Mouse (Mus musculus) left cerebral cortex, postnatal 4 days (tissue): Measurements from ENCODE around the gene Scn11a. TPM values are rescaled to one million over a fixed set of nuclear protein-coding genes. Genes with fewer than 3 reads are reported as not detected.

Experiments
- DNase-seq: peaks from one replicate; pipeline ENCODE4 v3.0.0-alpha.2; 2022
- intact Hi-C: fragments of 180-260 bp; cut with DNase I; formaldehyde crosslinking; loops from one replicate; pipeline ENCODE4 v1.15.1; 2025
- total RNA-seq, 2 experiments: library from RNA; stranded (reverse); gene quantifications; 2 replicates each; pipeline ENCODE4 v1.2.3; 2021

Scn11a gene
- under 1 TPM; 0.24 to 0.38 TPM for total RNA-seq

DNA sequence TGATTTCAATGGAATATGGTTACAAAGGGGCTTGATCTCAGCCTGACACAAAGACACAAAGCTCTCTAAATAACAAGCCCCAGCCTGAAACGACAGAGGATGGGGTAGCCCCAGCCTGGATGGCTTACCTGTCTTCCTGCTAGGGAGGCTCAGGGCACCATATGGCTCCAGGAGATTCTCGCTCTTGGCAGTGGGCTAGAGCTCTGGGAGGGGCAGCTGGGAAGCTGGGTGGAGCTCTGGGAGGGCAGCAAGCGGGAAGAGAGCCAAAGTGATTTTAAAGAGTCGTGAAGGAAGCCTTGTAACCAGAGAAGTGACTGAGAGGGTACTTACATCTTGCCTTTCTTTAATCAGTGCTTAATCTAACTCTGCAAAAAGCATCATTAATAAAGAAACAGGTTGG is at the start of gene Scn11a:
Scn11a (minus strand) TSS at position 160 of the 400 bp plus-strand sequence.
- no peak for DNase-seq
- intact Hi-C loops = no loop called here

- no peak for DNase-seq
- intact Hi-C loops = no loop called here
Observed at GRCm38 (mm10) chr9:119854170-119854569, 28.9 kb upstream of the Scn11a start.

GRCm38 (mm10) chr9:119853071-119853846 is 28.0 kb upstream of the Scn11a start:
- intact Hi-C loops = no loop called here
- DNase-seq = no peak

DNA sequence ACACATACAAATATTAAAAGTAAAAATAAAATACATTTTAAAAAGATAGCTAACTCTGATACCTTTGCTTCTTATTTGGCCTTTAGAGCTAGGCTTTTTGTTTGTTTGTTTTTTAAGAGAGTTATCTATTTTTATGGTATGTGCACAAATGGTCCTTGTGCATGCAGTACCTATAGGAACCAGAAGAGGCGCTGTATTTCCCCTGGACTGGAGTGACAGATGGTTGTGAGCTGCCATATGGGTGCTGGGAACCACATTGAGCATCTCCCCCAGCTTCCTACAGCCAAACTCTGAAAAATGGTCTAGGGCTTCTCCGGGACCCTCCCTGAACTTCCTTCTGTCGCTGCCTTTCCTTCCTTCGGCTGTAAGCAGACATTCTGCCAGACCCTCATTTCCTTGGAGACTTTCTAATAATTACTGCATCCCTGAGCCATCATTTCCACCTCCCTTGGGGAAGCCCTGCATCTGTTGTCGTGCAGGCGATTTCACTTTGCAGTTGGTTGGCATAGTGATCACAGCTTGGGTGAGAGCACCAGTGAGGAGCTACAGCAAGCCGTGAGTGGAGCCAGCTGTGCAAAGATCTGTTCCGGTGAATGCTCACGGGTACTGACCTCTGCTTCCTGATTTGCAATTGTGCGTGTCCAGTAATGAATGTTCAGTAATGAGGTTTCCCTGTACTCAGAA is 27.2 kb upstream of the Scn11a start:
- intact Hi-C loops = no loop called here
- DNase-seq = peak; percentile 68

- intact Hi-C loops = no loop called here
- peak; percentile 35 for DNase-seq
Observed at GRCm38 (mm10) chr9:119849214-119849613, 24.0 kb upstream of the Scn11a start.

GRCm38 (mm10) chr9:119848671-119849070 is 23.4 kb upstream of the Scn11a start:
- intact Hi-C loops = no loop called here
- DNase-seq = no peak

DNA sequence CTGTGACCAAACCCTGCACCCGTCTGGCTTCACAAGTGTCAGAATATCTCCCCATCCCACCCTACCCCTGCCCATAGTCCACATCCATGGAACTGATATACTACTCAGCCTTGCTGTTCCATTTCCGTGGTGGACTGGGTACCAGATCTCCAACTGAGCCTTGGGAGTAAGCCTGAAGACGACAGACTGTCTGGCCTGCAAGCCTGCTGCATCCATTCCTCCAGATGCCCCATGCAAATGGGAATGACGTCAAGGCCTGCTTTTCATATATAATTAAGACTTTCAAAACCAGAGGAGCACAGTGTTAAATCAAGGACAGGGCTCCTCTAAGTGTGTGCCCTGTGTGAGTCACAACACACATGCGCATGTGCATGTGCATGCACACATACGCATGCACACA is 21.9 kb upstream of the Scn11a start:
- intact Hi-C loops = no loop called here
- peak; percentile 23 for DNase-seq

- intact Hi-C loops = no loop called here
- DNase-seq = no peak
Observed at GRCm38 (mm10) chr9:119844724-119845123, 19.5 kb upstream of the Scn11a start.

- no peak for DNase-seq
Observed at GRCm38 (mm10) chr9:119843549-119843948, 18.3 kb upstream of the Scn11a start.

DNA sequence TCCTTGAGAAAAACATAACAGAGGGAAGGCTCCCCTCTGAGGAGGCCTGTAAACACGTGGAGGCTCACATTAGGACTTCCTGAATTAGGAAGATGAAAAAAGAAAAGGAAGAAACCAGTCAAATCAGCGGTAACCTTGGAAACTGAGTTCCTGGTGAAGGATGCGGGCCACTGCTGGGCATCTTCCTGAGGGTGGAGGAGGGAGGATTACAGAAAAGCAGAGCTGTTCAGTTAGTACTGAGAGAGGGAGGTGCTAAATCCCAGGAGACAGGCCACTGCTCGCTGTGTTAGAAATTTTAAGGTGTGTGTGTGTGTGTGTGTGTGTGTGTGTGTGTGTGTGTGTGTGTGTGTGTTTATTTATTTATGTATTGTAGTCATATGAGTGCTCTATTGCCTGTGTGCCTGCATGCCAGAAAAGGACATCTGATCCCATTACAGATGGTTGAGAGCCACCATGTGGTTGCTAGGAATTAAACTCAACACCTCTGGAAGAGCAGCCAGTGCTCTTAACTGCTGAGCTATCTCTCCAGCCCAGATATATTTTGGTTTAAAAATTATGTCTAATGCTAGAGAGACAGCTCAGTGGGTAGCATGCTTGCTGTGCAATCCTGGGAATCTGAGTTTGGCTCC is 17.4 kb upstream of the Scn11a start:
- intact Hi-C loops = no loop called here

More at GRCm38 (mm10) chr9:119843549-119843948, 18.3 kb upstream of the Scn11a start:
- intact Hi-C loops = no loop called here

DNA sequence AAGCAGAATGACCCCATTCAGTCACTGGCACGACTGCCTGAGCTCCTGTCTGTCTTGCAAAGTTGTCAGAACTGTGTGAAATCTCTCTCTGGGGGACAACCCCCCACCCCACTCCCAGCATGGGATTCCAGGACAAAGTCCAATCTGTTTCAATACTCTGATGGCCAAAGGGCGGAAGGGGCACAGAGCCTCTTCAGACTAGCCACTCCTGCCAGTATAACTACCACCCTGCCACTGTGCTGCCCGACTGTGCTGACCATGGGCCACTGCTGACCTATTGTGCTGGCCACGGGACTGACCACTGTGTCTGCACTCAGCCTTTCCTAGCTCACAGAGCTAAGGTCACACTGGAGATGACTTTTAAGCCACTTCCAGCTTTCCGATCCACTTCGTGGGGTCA is 16.8 kb upstream of the Scn11a start:
- intact Hi-C loops = no loop called here
- no peak for DNase-seq

More for the DNA sequence above, 17.4 kb upstream of the Scn11a start:
- DNase-seq = no peak

- no peak for DNase-seq
- intact Hi-C loops = no loop called here
Observed at GRCm38 (mm10) chr9:119841159-119841558, 15.9 kb upstream of the Scn11a start.

DNA sequence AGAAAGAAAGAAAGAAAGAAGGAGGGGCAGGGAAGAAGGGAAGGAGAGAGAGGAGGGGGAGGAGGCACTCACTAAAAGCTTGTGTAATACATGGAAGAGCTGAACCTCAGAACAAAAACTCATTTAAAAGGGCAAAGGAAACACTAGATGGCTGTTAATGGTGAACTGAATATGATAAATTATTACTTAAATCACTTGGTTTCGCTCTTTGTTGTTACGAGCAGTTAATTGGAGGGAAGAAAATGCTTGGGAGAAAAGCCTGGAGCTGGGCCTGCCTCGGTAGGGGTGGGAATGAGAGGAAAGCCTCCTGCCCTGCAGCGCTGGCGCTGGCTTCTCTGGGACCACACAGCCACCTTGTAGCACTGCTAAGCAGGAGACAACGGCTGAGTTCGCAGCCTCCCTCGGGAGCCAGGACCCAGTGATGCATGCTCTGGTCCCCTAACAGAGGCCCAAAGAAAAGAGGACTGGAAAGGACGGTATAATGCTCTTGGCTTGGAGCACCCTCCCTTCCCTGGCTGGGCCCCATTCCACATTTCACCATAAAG is 10.4 kb upstream of the Scn11a start:
- no peak for DNase-seq
- intact Hi-C loops = no loop called here

- DNase-seq = peak; percentile 73
- intact Hi-C loops = no loop called here
Observed at GRCm38 (mm10) chr9:119831001-119831400, 5.7 kb upstream of the Scn11a start.

GRCm38 (mm10) chr9:119823722-119824121 is 1.5 kb downstream of the Scn11a start:
- DNase-seq = no peak
- intact Hi-C loops = no loop called here

DNA sequence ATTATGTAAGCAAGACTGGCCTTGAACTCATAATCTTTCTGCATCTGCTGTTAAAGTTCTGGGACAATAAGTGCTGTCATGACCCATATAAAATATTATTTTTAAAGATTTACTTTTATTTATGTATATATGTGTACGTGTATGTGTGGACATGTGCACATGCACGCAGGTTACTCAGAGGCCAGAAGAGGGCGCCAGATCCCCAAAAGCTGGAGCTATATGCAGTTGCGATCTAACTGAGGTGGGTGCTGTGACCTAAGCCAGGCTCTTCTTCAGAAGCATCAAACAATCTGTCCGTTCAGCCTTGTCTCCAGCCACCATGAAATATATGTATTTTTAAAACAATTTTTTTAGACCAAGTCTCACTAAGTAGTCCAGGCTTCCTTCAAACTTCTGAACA is 11.6 kb downstream of the Scn11a start:
- no peak for DNase-seq
- intact Hi-C loops = no loop called here

DNA sequence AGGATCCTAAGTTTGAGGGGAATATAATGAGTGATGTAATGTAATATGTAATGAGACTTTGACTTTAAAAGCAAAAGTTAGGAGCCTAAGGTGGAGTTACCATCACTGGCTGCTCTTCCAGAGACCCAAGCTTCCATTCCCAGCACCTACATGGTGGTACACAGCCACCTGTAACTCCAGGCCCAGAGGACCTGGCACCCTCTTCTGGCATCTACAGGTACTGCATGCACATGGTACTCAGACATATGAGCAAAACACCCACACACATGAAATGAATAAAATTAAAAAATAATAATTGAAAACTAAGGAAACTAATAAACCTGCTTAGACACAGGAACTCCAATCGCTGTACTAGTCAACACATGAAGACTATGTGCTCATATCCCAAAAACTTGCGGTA is 18.8 kb downstream of the Scn11a start:
- intact Hi-C loops = loop anchor here (10.0 kb wide), 1 partner anchor 78 kb away; no protein-coding TSS in a partner anchor
- DNase-seq = no peak

DNA sequence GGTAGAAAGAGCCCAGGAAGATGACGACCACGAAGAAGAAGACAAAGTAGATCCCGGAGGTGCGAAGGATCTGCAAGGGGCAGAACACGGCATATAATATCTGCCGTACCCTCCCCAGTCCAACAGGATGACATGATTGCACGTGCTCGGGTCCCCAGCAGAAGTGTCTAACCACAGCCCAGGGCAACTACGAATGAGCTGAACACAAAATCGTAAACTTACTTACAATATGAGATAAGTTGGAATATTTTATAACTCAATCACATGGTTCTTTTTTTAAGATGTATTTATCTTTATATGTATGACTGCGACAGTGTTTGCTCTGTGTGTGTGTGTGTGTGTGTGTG is 20.8 kb downstream of the Scn11a start:
- intact Hi-C loops = loop anchor here (10.0 kb wide), 1 partner anchor 80 kb away; no protein-coding TSS in a partner anchor
- no peak for DNase-seq

GRCm38 (mm10) chr9:119803845-119804500 is 21.3 kb downstream of the Scn11a start:
- intact Hi-C loops = loop anchor here (10.0 kb wide), 1 partner anchor 81 kb away; no protein-coding TSS in a partner anchor
- no peak for DNase-seq

GRCm38 (mm10) chr9:119803169-119803827 is 22.0 kb downstream of the Scn11a start:
- intact Hi-C loops = loop anchor here (10.0 kb wide), 1 partner anchor 82 kb away; no protein-coding TSS in a partner anchor
- no peak for DNase-seq
